Mouse (Mus musculus): ENCODE data around the gene Auts2.

DNA sequence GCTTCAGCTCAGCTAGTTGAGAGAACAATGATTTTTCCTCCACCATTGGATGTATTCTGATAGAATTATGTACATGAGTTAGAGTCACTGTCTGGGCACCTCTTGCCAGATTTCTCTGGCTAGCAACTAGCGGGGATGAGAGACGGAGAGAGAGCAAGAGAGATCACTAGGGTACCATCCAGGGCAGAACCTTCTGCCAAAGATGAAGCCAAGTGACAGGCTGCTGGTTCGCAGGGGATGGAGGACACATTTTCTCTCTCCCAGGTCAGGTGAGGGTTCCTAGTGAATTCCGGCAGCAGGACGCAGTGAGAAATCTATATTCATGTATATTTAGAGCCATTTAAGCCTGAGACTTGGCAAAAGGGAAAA, 956.8 kb downstream of the Auts2 start:
- TF ChIP-seq POLR2A (IDR thresholded peaks at IDR 0.05; ENCODE audit: borderline replicate concordance, insufficient read depth, low read length): no peak
- TF ChIP-seq CTCF (IDR thresholded peaks at IDR 0.05; ENCODE audit: borderline replicate concordance, insufficient read depth, low read depth, low read length): no peak

Data from cerebellum, adult 2 months (tissue).